Mouse (Mus musculus) hindbrain, embryonic 15.5 days (tissue): Measurements from ENCODE around the gene Fut1. TPM values are rescaled to one million over a fixed set of nuclear protein-coding genes. Genes with fewer than 3 reads are reported as not detected.

Experiments
- ATAC-seq: fragments of 200-750 bp; cut with Nextera tagmentation; 2 replicates; pipeline ENCODE4 v1.8.0; 2017; ENCODE audit warnings: low read depth, moderate number of reproducible peaks, moderate TSS enrichment; ENCODE audit not compliant: low FRiP score
- H3K27ac ChIP-seq: fragments of 300-500 bp; sonication (generic); replicated peaks from 2 replicates; pipeline ENCODE4 v1.5.1; 2015; ENCODE audit warnings: mild to moderate bottlenecking, inconsistent platforms
- H3K27me3 ChIP-seq: fragments of 300-500 bp; sonication (generic); 2 replicates; pipeline ENCODE4 v1.6.1; 2015; ENCODE audit warnings: control low read depth, inconsistent platforms
- H3K36me3 ChIP-seq: fragments of 300-500 bp; sonication (generic); 2 replicates; pipeline ENCODE4 v1.6.1; 2015; ENCODE audit warnings: control low read depth, inconsistent platforms
- H3K4me1 ChIP-seq: fragments of 300-500 bp; sonication (generic); replicated peaks from 2 replicates; pipeline ENCODE4 v1.6.1; 2015; ENCODE audit warnings: control low read depth, inconsistent platforms
- H3K4me2 ChIP-seq: fragments of 300-500 bp; sonication (generic); 2 replicates; pipeline ENCODE4 v1.6.1; 2015; ENCODE audit warnings: moderate library complexity, mild to moderate bottlenecking, inconsistent platforms
- H3K4me3 ChIP-seq: fragments of 300-500 bp; sonication (generic); 2 replicates; pipeline ENCODE4 v1.5.1; 2015; ENCODE audit warnings: mild to moderate bottlenecking, inconsistent platforms
- H3K9ac ChIP-seq: fragments of 300-500 bp; sonication (generic); 2 replicates; pipeline ENCODE4 v1.6.1; 2015; ENCODE audit warnings: inconsistent platforms
- H3K9me3 ChIP-seq: fragments of 300-500 bp; sonication (generic); 2 replicates; pipeline ENCODE4 v1.6.1; 2016; ENCODE audit warnings: control low read depth, inconsistent platforms
- WGBS: fragments of 180-500 bp; shearing (Covaris S2); methylation state at CpG from one replicate; pipeline ENCODE4 v1.1.7; 2015; 5-methylcytosine and 5-hydroxymethylcytosine counted together
- polyA plus RNA-seq: library from polyadenylated mRNA; unstranded; fragments of >200 nt; fragmentation: Nextera tagmentation; extraction: Ambion mirVana; gene quantifications from 2 replicates; pipeline ENCODE4 v1.2.1, GENCODE M21; 2015

Gene Fut1
- polyA plus RNA-seq, 1 experiment from 2014 or later: not detected

DNA sequence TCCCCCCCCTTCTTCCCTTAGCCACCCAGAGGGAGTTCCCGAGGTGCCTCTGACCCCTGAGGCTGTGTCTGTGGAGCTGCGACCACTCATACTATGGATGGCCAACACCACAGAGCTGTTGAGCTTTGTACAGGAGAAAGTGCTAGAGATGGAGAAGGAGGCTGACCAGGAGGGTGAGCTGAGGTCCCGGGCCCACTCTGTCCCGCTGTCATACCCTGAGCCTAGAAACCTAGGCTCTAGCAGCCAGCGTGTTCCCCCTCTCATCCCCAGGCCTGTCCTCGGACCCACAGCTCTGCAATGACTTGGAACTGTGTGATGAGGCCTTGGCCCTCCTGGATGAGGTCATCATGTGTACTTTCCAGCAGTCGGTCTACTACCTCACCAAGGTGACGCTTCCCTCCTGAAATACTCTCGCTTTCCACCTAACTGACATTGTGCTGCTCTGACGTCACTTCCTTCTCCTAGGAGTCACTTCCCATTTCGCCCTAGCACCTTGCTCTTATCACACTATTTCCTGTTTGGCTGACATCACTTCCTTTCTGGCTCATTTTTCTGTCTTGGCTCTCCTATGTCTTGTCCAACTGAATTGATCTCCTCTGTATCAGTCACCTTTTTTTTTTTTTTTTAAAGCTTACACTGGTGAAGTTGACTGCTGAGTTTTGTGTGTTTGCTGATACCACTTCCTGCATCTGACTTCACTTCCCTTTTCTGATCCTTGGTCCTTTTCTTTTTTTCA lies 18.0 kb downstream of the Fut1 start:
- Histone ChIP-seq H3K27me3 (0 out of 2 replicates have a peak, but pooled peaks cover 7% of the 10 kb centered on the region), H3K9ac (no peak overlapping the region), H3K4me2 (no peak overlapping the region), H3K27ac (no peak overlapping the region), H3K4me1 (peaks cover 18% of the 10 kb centered on the region), H3K4me3 (no peak overlapping the region), H3K36me3 (peaks cover 6% of the 10 kb centered on the region), H3K9me3 (no peaks in the 10 kb centered on the region)
- 88% methylated on average over 11 of the region's 11 CpGs for WGBS
- ATAC-seq: no peak

DNA sequence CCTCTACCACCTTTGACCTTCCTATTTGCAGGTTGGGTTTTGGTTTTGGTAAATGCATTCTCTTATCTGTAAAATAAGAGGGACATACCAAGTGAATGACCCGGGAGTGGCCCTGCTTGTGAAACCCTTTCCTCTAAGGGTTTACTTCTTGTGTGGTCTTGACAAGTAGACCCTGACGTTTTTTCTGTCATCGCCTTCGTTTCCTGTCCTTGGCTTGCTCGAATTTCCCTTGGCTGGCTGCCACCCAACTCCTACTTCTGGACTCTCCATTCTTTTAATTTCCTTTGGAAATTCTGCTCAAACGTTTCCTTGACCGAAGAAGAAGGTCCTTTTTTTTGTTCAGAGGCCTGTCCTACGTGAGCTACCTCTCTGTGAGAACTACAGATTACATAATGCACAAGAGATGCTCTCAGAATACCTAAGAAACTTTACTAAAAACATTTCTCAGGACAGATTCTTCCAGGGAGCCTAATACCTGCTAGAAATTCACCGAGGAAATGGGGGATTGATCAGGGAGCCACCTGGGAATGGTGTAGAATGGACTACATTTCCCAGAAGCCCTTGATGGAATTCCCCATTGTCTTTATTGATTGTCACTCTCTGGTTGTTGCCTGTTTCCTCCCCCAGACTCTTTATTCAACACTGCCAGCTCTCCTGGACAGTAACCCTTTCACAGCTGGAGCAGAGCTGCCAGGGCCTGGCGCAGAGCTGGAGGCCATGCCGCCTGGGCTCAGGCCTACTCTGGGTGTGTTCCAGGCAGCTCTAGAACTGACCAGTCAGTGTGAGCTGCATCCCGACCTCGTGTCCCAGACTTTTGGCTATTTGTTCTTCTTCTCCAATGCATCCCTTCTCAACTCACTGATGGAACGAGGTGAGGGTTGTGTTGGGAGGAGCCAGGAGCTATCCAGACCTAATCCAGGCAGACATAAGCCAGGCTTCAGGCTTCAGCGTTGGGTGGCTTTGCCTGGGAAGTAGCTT lies 18.9 kb downstream of the Fut1 start:
- H3K9me3 ChIP-seq: no peaks in the 10 kb centered on the region
- WGBS: 84% methylated on average over 15 of the region's 15 CpGs
- H3K27ac ChIP-seq: no peak overlapping the region
- H3K9ac ChIP-seq: no peak overlapping the region
- no peak overlapping the region for H3K4me3 ChIP-seq
- H3K4me2 ChIP-seq: no peak overlapping the region
- peaks cover 6% of the 10 kb centered on the region for H3K36me3 ChIP-seq
- 0 out of 2 replicates have a peak, but pooled peaks cover 7% of the 10 kb centered on the region for H3K27me3 ChIP-seq
- peaks cover 16% of the 10 kb centered on the region for H3K4me1 ChIP-seq
- ATAC-seq: no peak

DNA sequence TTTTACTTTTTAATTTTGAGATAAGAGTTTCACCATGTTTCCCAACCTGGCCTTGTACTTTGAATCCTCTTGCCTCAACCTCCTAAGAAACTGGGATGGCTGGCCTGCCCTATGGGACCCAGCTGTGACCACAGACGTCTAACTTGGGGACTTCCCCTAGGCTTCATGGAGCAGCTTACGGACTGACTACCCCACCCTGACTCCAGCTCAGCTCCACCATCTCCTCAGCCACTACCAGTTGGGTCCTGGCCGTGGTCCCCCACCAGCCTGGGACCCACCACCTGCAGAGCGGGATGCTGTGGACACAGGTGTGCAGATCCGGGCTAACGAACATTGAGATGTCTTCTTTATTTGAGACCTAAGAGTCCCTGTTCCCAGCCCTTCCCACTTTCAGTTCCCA lies 20.6 kb downstream of the Fut1 start:
- H3K4me1 ChIP-seq: peaks cover 22% of the 10 kb centered on the region
- H3K9ac ChIP-seq: no peak overlapping the region
- H3K36me3 ChIP-seq: peaks cover 6% of the 10 kb centered on the region
- H3K27ac ChIP-seq: no peak overlapping the region
- ATAC-seq: no peak
- H3K4me2 ChIP-seq: peak overlapping the region; percentile 69
- no peaks in the 10 kb centered on the region for H3K9me3 ChIP-seq
- no peaks in the 10 kb centered on the region for H3K27me3 ChIP-seq
- H3K4me3 ChIP-seq: no peak overlapping the region; the same call in 1 of the 2 replicates
- WGBS: 92% methylated on average over 6 of the region's 6 CpGs

DNA sequence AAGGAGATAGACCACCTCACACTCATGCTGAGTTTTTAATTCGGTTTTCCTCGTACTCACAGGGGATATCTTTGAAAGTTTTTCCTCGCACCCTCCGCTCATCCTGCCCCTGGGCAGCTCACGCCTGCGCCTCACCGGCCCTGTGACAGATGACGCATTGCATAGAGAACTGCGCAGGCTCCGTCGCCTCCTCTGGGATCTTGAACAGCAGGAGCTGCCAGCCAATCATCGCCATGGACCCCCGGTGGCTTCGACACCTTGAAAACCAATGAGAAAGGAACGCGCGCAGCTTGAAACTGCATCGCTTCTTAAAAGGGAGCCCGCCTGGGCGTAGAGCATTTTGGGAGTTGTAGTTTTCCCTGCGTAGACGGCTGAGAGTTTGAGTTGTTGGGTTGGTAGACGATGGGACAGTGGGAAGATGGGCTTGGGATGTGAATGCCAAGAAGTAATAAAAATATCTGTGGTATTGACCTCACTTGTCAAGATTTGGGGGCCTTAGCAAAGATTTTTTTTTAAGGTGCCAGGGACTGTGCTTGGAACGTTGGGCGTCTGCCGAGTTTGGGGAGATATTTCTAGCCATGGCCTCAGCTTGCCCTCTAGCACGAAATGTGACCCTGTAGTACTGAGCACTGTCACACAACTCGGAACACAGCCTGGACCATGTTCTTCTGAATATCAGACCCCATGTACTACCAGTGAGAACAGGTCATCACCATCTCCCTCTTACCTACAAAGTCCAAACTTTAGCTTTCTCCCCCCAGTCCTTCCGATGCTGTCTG lies 21.7 kb downstream of the Fut1 start:
- Histone ChIP-seq H3K27me3 (no peaks in the 10 kb centered on the region), H3K27ac (peak overlapping the region; percentile 61), H3K4me3 (peak overlapping the region; percentile 37), H3K9me3 (no peaks in the 10 kb centered on the region), H3K36me3 (peaks cover 6% of the 10 kb centered on the region), H3K9ac (peak overlapping the region; percentile 41), H3K4me2 (peak overlapping the region; percentile 69), H3K4me1 (peaks cover 26% of the 10 kb centered on the region)
- peak; percentile 90 for ATAC-seq
- WGBS: 18% methylated on average over 29 of the region's 29 CpGs

DNA sequence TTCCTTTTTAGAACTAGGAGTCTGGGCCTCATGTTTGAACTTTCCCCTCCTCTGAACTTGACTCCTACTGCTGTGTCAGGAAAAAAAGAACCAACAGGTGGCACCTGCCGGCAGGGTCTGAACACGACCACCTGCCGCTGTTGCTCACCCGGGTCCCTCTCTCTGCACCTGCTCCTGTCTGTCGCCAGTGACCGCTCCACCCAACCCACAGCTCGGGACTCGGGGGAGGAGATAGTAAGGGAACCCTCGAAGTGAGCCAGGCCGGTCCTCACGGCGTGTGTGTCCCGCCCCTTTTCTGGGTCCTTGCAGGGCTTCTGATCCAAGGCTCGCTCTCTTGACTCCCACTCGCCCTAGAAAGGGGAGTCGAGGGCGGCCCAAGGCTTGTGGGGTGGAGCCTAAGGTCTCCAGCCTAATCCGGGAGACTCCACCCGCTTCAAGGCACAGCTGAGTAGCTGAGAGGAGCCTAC lies 22.5 kb downstream of the Fut1 start, which contains the start of gene Mamstr:
TSS of gene Mamstr (plus strand) at position 417 of the 467 bp plus-strand sequence.
- Histone ChIP-seq H3K9ac (no peak within 1 kb of the TSS), H3K4me2 (peak within 1 kb of the TSS; percentile 69), H3K36me3 (peaks cover 6% of the 10 kb centered on the region), H3K27ac (no peak within 1 kb of the TSS), H3K27me3 (no peaks in the 10 kb centered on the region), H3K4me3 (no peak within 1 kb of the TSS), H3K4me1 (peaks cover 34% of the 10 kb centered on the region), H3K9me3 (no peaks in the 10 kb centered on the region)
- 26% methylated on average over 19 of the region's 19 CpGs for WGBS
- ATAC-seq: no peak

DNA sequence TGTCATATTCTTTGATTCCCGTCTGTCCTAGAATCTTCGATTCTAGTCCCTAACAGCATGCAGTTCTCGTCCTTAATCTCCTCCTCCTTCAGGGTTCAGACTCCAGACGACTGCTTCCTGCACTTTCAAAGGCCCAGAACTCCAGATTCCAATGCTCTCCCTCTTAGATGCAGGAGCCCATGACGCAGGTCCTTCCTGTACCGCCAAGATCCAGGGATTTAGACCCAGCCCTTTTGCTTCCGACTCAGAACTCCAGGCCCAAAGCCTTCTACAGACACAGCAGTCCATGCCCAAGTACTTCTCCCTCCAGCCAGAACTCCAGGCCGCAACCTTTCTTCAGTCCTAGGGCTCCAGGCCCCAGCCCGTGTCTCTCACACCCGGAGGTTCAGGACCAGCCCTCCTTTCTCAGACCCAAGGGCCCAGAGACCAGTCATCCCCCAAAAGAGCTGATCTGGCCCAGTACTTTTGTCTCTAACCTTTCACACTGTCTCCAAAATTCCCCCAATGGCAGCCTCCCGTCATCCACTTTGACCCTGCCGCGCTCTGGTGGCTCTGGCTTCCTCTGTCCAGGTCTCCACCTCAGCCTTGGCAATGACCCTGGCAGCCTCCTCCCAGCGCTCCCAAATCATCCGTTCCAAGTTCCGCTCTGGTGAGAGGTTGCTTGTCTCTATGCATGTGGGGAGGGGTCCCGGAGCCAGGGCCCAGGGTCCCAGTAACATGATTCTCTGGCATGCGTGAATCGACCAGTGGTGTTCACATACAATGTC lies 23.3 kb downstream of the Fut1 start:
- Histone ChIP-seq H3K4me3 (no peak overlapping the region), H3K27me3 (no peaks in the 10 kb centered on the region), H3K36me3 (peaks cover 6% of the 10 kb centered on the region), H3K9me3 (no peaks in the 10 kb centered on the region), H3K9ac (no peak overlapping the region), H3K4me2 (no peak overlapping the region), H3K27ac (no peak overlapping the region), H3K4me1 (peaks cover 39% of the 10 kb centered on the region)
- 74% methylated on average over 19 of the region's 19 CpGs for WGBS
- no peak for ATAC-seq

- Histone ChIP-seq H3K27me3 (no peaks in the 10 kb centered on the region), H3K4me3 (no peak overlapping the region), H3K4me2 (peak overlapping the region; percentile 82), H3K9me3 (no peaks in the 10 kb centered on the region), H3K27ac (no peak overlapping the region), H3K36me3 (peaks cover under 1% of the 10 kb centered on the region; the same call in 1 of the 2 replicates), H3K4me1 (peaks cover 39% of the 10 kb centered on the region), H3K9ac (no peak overlapping the region)
- WGBS: 63% methylated on average over 17 of the region's 17 CpGs
- no peak for ATAC-seq
Observed at GRCm38 (mm10) chr7:45641391-45642040, 24.4 kb downstream of the Fut1 start.

- Histone ChIP-seq H3K9me3 (no peaks in the 10 kb centered on the region), H3K27me3 (no peaks in the 10 kb centered on the region), H3K27ac (no peak overlapping the region), H3K4me3 (no peak overlapping the region), H3K36me3 (no peaks in the 10 kb centered on the region), H3K4me2 (peak overlapping the region; percentile 82; the same call in 1 of the 2 replicates), H3K9ac (no peak overlapping the region), H3K4me1 (peaks cover 39% of the 10 kb centered on the region)
- ATAC-seq: no peak
- WGBS: 77% methylated on average over 5 of the region's 5 CpGs
Observed at GRCm38 (mm10) chr7:45642083-45642482, 25.0 kb downstream of the Fut1 start.

DNA sequence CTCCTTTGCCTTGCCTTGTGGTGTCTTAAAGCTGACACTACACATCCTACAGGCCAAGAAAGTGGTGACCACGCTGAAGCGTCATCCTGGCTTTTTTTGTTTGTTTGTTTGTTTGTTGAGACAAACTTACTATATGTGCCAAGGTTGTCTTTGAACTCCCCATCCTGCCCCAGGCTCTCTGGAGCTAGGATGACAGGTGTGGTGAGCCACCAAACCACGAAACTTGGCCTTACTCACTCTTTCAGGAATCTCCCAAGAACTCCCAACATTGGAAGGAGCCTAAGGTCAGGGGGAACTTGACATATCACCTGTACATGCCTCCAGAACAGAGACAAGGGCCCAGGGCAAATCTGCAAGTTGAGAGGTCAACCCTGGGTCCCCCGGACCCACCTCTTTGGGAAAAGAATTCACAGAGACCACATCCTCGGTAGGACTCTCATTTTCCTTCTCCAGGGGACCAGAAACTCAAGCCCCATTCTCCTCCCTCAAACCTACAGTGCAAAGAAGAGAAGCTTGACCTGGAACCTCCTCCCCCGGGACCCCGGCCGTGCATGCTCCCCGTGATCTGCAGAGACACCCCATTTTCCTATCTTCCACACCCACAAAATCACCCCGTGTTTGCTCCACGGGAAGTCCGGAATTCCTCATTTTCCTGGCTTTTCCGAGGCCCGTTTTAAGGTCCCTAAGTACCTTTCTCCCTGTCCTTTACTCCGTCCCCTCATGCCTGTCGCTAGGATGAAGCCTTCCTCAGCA lies 25.6 kb downstream of the Fut1 start:
- Histone ChIP-seq H3K36me3 (no peaks in the 10 kb centered on the region), H3K9ac (peak overlapping the region; percentile 74), H3K27me3 (no peaks in the 10 kb centered on the region), H3K9me3 (no peaks in the 10 kb centered on the region), H3K27ac (peak overlapping the region; percentile 90), H3K4me2 (peak overlapping the region; percentile 82), H3K4me1 (peaks cover 38% of the 10 kb centered on the region), H3K4me3 (peak overlapping the region; percentile 49)
- 36% methylated on average over 16 of the region's 16 CpGs for WGBS
- no peak for ATAC-seq
